Mouse (Mus musculus) gastrocnemius, adult 18-20 months (tissue): ENCODE data around the gene Ncln. TPM values are rescaled to one million over a fixed set of nuclear protein-coding genes. Genes with fewer than 3 reads are reported as not detected.

Experiments
- DNase-seq: peaks from one replicate; pipeline ENCODE4 v3.0.0; 2021; ENCODE audit warnings: low spot score
- long read RNA-seq, 2 experiments: library from polyadenylated mRNA; stranded (forward); transcript quantifications; one replicate each; pipeline ENCODE4 v2.0.0; 2021
- total RNA-seq, 2 experiments: library from RNA; stranded (reverse); gene quantifications; 2 replicates each; pipeline ENCODE4 v1.2.3; 2021

Ncln gene
- 10 to 100 TPM; 41.0 to 45.8 TPM for total RNA-seq
- long read RNA-seq, experiment 1, transcript Ncln-202 (14 exons, 2,841 nt): minor isoform, 20 of 67 reads
- long read RNA-seq, experiment 1, transcript Ncln-201 (14 exons, 3,118 nt): major isoform, 32 of 67 reads
- long read RNA-seq, experiment 1, partial matches to known transcripts: 5 of 67 reads
- long read RNA-seq, experiment 1, other reads (novel, unspliced or antisense): 8 of 67 reads
- long read RNA-seq, experiment 2, transcript Ncln-201 (14 exons, 3,118 nt): major isoform, 25 of 45 reads
- long read RNA-seq, experiment 2, transcript Ncln-202 (14 exons, 2,841 nt): minor isoform, 14 of 45 reads
- long read RNA-seq, experiment 2, partial matches to known transcripts: 4 of 45 reads
- long read RNA-seq, experiment 2, other reads (novel, unspliced or antisense): 2 of 45 reads

DNA sequence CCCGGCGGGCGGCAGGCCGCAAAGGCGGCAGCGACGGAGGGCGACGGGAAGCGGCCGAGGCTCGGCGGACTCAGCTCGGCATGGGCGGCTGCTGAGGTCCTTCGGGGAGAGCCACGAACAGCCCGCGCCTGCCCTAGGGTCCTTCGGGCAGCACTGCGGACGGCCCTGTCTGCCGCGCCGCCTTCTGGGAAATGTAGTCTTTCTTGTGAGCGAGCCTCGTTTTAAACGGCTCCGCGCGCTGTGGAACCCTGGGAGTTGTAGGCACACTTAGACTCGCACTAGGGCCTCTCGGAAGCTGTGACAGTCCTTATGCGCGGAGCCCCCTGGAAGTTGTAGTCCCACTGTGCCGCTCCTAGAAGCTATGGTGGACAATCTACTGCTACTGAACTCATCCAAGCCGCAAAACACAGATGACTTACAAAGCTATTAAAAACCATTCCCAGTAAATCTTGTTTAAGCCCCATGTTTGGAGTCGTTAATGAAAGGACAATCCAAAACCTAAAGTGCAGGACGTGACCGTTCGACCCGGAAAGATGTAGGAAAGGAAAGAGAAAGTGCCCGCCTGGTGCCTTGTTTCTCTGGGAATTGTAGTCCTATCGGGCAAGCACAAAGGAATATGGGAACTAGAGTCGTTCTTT is at the start of gene Ncln:
Gene Ncln (minus strand): TSS at position 129 of the 638 bp plus-strand sequence.
- peak; percentile 99 for DNase-seq

DNA sequence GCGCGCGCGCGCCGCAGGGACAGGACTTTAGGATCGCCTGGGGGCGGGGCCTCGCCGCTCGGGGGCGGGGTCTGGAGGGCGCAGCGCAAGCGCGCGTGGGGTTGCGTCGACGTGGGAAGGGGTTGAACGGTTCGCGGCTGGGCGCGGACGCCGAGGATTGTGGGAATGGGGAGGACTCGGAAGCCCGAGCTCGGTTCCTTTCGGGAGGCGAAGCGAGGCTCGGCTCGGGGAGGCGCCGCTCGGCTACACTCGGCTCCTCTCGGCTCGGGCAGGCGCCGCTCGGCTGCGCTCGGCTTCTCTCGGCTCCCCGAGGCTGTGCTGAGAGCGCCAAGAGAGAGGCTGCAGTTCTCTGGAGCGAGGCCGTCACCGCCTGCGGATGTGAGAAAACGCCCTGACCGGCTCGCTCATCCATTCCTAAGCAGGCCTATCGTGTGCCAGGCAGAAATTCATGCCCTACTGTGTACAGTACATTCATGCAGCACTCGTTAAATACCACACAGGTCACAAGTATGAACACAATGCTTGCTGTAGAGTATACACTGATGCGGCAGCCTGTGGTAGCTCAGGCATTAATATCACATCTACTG is 49.1 kb upstream of the Ncln start, which contains the start of gene Gna11:
Gene Gna11 (minus strand): TSS at position 30 of the 587 bp plus-strand sequence.
- DNase-seq: peak; percentile 100

DNA sequence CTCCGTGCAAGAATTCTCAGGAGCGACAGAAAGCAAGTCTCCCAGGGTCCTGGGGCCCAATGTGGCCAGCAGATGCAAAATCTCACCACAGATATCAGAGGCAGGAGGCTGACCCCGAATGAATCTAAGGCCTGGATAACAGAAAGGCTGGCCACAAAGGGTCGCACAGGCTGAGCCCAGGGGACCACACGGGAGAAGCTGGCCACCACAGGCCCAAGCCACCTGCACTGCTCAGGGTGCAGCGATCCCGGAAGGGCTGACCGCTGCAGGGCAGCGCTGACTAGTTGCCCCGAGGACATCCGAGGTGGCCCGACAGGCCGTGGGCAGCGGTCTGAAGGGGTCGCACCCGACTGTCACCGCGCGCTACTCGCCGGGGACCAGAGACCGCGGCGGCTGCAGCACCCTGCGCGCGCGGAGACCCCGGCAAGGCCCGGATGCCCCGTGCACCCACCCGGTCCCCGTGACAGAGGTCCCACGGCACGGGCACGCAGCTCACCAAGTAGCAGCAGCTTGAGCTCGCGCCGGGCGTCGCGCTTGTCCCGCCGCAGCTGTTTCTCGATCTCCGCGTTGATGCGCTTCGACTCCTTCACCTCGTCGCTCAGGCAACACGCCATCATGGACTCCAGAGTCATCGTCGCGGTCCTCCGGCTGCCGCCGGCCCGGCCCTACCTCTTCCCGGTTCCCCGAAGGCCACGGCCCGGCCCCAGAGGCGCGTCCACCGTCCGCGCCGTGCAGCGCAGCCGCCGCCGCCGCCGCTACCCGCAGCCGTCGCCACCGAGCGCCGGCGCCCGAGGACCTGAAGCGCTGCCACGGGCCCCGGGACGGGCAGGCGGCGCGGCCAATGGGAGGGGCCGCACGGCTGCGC is 48.3 kb upstream of the Ncln start:
- DNase-seq: no peak

DNA sequence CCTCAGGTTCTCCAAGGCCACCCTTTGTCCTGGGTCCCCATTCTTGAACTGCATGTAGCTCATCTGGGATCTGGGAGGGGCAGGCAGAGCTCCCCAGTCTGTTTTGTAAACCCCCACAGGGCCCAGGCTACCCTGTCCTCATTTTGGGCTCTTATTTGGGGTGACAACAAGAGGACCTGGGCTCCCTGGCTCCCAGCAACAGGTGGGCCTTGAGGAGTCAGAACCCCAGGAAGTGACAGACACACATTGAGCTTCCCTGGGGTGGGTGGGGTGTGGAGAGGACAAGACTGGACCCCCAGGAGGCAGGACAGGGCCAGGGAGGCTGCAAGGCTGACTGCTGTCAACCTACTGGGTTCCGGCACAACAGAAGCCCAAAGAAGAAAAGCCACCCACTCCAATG is 47.4 kb upstream of the Ncln start:
- DNase-seq: no peak

DNA sequence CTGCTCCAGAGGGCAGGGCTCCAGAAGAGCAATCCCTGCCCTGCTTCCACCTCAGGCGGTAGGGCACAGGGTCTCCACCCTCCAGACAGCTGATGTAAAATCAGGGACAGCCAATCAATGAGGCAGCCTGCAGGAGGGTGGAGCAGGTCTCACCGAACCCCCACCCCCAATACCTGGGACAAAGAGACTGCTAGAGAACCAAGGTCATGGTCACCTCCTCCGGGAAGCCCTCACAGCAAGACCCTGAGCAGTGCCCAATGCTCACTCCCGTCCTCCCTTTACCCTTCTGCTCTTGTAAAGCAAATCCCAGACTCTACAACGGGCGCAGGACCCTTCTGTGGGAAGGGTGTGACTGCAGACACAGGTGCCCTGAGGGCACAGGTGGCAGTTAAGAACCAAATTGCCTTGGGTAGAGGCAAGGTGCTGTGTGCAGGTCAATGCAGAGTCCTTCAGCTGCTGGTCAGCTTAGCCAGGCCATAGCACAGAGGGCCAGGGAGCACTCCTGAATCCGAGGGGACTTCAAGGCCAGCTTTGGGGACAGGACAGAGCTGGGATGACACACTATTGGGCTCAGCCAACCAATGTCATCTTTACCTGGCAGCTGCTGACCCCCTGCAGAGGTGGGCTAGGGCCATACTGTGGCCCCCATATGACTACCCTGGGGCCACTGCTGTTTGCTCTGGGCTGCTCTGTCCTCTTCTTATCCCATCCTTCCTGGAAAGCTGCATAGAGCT is 46.7 kb upstream of the Ncln start:
- no peak for DNase-seq

DNA sequence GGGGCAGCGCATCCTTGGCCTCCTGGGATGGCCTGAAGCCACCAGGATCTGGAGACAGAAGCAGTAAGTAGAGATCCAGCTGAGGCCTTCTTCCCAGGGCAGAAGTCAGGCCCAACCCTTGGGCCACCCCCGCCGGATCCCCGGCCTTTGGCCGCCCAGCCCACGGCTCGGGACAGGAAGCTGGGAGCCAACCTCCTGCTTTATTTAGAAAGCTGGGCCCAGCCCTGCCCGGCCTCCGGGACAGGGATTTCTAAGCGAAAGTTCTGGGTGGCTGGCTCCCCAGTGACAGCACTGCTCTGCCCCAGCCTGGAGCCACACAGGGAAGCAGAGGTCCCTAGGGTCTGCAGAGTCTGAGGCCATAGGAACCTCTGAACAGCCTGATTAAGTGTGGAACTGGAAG is 45.6 kb upstream of the Ncln start:
- DNase-seq: peak; percentile 64

DNA sequence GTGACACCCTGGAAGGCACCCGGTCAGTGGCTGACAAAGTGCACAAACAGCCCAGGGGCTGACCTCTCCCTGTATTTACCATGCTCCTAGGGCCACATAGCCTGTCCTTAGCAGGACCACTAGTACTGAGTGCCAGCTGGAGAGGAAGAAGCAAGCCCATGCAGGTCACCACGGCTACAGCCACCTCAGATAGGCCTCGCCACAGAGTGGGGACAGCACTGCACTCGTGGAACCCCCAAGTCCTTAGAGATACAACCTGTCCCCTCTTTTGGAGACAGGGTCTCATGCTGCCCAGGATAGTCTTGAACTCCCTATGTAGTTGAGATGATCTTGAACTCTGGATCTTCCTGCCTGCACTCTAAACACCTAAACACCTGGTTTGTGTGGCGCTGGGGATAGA is 45.2 kb upstream of the Ncln start:
- DNase-seq: no peak

DNA sequence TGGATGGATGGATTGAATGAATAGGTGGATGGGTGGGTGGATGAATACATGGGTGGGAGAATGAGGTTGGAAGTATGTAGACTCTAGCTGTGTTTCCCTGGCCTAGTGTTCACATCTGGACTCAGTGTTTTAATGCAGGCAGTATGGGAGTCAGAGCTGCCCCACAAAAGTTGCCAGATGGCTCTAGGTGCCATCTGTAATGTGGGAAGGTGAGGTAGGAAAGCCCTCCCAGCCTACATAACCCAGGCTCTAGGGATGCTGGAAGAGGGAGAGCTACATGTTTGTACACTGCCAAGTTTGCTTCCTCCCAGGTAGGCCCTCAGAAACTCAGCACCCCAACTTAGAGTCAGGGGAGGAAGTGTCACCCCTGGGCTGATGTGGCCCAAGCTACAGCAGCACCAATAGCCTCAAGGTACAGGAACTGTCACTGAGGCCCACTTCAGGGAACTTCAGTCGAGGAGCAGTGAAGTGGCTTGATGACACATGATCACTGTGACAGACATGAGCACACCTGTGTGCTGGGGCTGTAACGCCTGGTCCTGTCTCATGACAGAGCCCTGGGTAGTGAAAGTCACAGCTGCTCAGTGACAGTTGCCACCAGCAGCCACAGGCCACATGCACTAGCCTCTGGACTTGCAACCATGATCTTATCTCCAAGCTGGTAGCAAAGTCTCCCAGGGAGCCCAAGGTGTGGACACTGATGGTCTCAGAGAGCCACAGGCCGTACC is 42.3 kb upstream of the Ncln start:
- no peak for DNase-seq

DNA sequence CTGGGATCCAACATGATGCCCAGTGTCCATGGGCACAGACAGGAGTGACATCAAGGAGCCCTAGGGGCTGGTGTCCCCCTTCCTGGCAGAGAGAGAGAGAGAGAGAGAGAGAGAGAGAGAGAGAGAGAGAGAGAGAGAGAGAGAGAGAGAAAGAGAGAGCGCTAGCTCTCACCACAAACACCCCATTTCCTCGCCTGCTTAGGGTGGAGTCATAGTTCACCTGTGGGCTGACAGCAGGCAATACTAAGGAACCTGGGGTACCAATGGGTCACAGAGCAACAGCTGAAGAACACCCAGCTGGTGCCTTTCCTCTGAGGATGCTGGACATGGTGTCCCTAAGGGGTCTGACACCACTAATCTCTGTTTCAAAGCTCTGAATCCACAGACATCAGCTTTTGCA is 41.2 kb upstream of the Ncln start:
- no peak for DNase-seq

DNA sequence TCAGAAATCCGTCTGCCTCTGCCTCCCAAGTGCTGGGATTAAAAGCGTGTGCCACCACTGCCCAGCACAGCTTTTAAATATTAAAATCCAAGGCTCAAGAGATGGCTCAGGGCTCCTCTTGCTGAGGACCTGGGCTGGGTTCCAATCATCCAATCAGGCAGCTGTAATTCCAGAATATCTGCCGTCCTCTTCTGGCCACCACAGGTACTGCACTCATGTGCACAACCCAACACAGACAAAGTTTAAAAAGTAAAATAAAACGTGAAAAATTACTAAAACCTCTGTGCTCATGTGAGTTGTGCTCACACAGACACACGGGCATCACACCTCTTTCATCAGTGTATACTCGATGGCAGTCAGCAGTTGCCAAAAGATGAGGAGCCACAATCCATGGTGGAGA is 40.5 kb upstream of the Ncln start:
- no peak for DNase-seq

DNA sequence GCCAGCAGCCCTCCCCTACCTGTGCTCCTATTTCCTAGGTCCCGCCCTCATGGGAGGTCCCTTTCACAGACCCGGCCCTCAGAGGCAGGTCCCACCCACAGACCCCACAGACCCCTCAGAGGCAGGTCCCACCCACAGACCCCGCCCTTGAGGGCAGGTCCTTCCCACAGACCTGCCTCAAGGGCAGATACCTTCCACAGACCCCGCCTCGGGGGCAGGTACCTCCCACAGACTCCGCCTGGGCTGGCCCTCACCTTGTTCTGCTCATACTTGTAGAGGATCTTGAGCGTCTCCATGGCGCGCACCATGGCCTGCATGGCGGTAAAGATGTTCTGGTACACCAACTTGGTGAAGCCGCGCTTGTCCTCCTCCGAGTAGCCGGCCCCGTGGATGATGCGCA is 38.6 kb upstream of the Ncln start:
- no peak for DNase-seq

DNA sequence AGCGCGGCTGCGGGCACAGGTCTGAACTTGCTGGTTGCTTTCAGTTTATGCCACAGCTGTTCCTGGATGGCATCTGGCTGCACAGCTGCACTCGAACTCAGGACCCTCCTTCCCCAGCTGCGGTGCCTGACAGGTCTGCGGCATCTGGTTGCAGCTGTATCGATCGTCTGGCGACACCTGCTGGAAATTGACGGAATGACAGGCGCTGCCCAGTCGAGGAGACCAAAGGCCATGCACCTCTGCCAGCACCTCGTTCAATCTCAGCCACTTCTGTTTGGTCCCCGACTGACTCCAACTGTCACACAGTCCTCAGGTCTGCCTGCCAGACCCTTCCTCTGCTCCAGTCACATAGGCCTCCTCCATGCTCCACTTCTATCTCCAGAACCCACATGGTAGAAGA is 30.6 kb upstream of the Ncln start:
- peak; percentile 87 for DNase-seq

DNA sequence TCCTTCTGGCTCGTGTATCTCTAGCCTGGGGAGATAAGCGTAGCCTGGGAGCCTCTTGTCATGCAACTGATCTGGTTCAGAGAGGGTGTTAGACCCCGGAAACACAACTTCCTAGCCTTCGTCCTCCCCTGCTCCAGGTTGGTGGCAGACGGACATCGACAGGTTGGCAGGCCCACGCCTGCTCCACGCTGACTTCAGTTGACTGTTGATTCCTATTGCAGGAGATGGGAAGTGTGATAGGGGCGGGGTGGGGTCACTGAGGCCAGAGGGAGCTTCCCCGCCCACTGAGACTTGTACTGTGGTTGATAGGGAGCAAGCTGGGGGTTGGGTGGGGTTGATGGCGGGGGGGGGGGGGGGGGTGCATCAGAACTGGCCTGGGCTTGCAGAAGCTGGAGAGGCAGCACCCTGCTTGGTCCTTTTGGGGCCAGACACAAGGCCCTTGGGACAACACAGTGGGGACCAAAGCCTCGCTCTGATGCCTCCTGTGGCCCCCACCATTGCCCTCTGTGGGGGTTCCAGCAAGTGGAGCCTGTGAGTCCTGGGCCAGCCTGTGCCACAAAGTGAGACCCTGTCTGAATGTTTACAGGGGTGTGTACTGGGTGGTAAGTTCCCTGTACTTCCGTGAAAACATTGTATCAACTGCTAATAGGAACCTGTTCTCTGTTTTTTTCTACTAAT is 29.0 kb upstream of the Ncln start:
- no peak for DNase-seq

DNA sequence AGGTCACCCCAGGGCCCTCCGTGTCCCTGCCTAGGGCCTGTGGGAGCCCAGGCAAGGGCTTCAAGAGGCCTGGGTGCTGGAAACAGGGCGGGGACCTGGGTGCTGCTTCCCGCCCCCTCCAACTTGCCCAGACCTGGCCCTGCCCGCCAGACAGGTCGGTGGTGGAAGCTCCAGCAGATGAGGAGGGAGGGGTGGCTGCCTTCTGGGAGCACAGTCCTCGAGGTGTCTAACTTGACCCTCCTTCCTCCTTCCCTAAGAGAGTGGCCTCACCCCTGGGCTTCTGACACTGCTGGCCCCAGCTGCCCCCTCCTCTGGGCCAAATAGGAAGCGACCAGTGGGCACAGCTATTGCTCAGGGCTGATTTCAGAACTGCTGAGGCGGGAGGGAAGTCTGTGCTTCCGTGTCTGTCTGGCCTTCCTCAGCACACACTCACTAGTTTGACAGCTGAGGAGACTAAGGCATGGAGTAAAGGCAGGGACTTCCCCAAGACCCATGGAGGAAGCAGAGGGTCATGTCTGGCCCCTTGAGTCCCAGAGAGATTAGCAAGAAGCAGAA is 27.9 kb upstream of the Ncln start, which contains the start of gene Gna15:
Gene Gna15 (minus strand): TSS at position 175 of the 555 bp plus-strand sequence.
- no peak for DNase-seq

DNA sequence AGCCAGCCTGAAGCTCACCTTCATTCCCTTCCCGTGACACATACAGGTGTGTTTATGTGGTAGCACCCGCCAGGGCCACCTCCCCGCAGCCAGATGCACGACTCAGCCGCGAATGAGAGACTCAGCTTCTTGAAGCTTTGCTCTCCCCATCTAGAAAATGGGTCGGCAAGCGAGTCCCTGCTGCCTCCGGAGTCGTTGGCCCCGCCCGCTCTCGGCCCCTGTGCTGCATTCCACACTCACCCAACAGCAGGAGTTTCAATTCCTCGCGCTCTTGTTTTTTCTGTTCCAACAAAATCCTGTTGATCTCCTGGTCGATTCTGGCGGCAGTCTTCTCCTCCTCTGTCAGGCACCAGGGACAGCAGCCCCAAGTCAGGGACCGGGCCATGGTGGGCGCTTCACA is 27.4 kb upstream of the Ncln start:
- DNase-seq: no peak

DNA sequence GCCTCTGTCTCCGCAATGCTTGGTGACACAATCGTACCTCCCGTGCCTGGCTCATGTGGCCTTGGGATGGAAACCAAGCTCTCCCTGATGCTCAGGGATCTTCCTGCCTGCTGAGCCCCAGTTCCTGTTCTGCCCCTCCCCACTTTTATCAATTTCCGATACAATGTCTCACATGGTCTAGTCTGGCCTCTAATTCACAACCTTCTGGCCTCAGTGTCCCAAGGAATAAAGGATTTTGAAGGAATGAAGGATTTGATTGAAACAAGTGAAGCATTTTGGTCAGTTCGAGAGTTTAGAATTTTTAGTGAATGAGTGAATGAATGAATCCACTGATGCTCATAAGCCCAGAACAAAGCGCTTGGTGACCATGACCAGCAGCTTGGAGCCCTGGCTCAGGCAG is 26.9 kb upstream of the Ncln start:
- DNase-seq: no peak

DNA sequence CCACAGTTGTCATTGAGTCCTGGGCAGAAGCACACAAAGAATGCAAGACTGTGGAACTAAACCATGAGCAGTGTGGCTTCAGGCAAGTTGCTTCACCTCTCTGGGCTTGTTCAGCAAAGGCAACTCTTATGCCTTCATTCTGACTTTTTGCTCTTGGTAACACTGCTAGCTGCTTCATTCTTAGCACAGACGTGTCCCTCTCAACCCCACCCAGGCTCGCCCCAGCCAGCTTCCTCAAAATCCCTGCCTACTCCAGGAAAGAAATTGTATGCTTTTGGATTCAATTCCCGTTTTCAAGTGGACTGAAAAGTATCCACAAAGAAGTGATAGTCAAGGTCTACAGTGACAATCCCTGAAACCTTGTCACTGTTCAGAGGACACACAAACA is 23.8 kb upstream of the Ncln start:
- DNase-seq: no peak

DNA sequence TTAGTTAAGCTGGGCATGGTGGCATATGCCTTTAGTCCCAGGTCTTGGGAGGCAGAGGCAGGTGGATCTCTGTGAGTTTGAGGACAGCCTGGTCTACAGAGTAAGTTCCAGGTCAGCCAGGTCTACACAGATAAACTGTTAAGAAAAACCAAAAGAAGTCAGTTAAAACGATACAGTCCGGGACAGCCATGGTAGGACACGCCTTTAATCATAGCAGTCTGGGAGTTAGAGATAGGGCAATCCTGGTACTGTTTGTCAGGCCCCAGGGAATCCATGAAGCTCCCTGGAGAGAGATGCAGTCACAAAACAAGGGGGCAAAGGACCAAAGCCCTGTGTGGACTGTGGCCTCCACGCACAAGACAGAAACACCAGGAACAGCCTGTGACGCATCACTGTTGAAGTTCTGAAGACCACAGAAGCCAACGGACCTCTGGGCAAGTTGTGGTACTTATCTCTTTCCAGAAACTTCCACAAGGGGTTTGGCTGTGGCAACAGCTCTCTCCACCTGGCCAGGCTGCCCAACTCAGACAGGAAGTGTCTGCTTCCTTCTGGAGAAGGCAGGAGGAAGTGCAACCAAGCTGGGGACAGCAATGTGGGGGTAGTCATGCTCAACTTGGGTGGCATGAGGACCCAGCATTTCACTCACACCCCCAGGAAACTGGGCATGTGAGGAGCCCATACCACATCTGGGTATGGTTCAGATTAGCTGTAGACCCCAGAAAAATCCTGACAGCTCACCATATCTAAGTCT is 23.2 kb upstream of the Ncln start:
- no peak for DNase-seq

DNA sequence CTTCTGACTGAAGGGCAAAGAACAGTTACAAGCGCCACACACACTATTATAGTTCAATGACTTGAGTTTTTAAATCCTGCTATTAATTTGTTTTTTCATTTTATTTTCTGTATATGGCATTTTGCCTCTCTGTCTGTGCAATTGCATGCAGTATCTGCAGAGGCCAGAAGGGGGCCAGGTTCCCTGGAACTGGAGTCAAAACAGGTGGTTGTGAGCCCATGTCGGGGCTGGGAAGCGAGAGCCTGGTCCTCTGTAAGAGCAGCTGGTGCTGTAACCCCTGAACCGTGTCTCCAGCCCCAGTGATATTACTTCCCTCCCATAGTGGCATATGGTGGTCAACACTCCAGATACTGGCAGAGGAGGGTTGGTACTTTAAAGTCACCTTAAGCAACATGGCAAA is 22.4 kb upstream of the Ncln start:
- DNase-seq: peak; percentile 71
